Comparison of ENCODE assay signal across 7 mouse cellular contexts in genomic region chr5:48599481-48600040, GRCm38 (mm10).
DNase-seq lines count a peak whose midpoint lies in the region; ATAC-seq lines count a peak whose summit lies in the region.

No protein-coding gene starts in this region.

- WGBS in liver, embryonic 12.5 days (ENCODE audit: insufficient replicate concordance) = 3% methylated on average over 12 of the region's 12 CpGs
- WGBS in intestine, embryonic 15.5 days = 1% methylated on average over 12 of the region's 12 CpGs
- WGBS in stomach, embryonic 14.5 days = 3% methylated on average over 12 of the region's 12 CpGs

- H3K27me3 ChIP-seq in liver, embryonic 12.5 days (replicated peaks) = peaks cover 11% of the 10 kb centered on the region; the same call in 1 of the 2 replicates
- no peaks in the 10 kb centered on the region for H3K27me3 ChIP-seq in intestine, embryonic 15.5 days (replicated peaks)
- H3K27me3 ChIP-seq in stomach, embryonic 14.5 days (ENCODE audit: control insufficient read depth, insufficient read depth, low read length) = no peaks in the 10 kb centered on the region

- H3K27ac ChIP-seq in liver, embryonic 12.5 days = no peak overlapping the region
- no peak overlapping the region for H3K27ac ChIP-seq in intestine, embryonic 15.5 days
- H3K27ac ChIP-seq in stomach, embryonic 14.5 days (ENCODE audit: low read length) = no peak overlapping the region

- H3K9ac ChIP-seq in liver, embryonic 12.5 days = no peak overlapping the region
- H3K9ac ChIP-seq in intestine, embryonic 15.5 days = no peak overlapping the region
- H3K9ac ChIP-seq in stomach, embryonic 14.5 days (replicated peaks; ENCODE audit: low read depth, low read length) = no peak overlapping the region

- no peak for ATAC-seq in liver, embryonic 12.5 days
- peak; percentile 43; the same call in 1 of the 2 replicates for ATAC-seq in intestine, embryonic 15.5 days
- no peak for ATAC-seq in stomach, embryonic 14.5 days (ENCODE audit: insufficient number of reproducible peaks, insufficient read depth, low FRiP score, low read depth)
- no peak for ATAC-seq in activated CD4-positive, CD25-positive, alpha-beta regulatory T cell, adult 4 months

- H3K36me3 ChIP-seq in liver, embryonic 12.5 days = no peaks in the 10 kb centered on the region
- H3K36me3 ChIP-seq in intestine, embryonic 15.5 days = no peaks in the 10 kb centered on the region
- no peaks in the 10 kb centered on the region for H3K36me3 ChIP-seq in stomach, embryonic 14.5 days (ENCODE audit: control insufficient read depth, insufficient read depth, low read length)

- no peak overlapping the region for H3K4me2 ChIP-seq in liver, embryonic 12.5 days
- H3K4me2 ChIP-seq in intestine, embryonic 15.5 days (replicated peaks) = peak overlapping the region; percentile 49
- peak overlapping the region; percentile 21; the same call in 1 of the 2 replicates for H3K4me2 ChIP-seq in stomach, embryonic 14.5 days (replicated peaks; ENCODE audit: low read depth, low read length)

- H3K4me1 ChIP-seq in liver, embryonic 12.5 days = no peaks in the 10 kb centered on the region
- H3K4me1 ChIP-seq in intestine, embryonic 15.5 days (replicated peaks) = peaks cover 6% of the 10 kb centered on the region; the same call in 1 of the 2 replicates
- H3K4me1 ChIP-seq in stomach, embryonic 14.5 days (ENCODE audit: control insufficient read depth, insufficient read depth, low read length) = no peaks in the 10 kb centered on the region

- no peaks in the 10 kb centered on the region for H3K9me3 ChIP-seq in liver, embryonic 12.5 days (replicated peaks)
- no peaks in the 10 kb centered on the region for H3K9me3 ChIP-seq in intestine, embryonic 15.5 days
- H3K9me3 ChIP-seq in stomach, embryonic 14.5 days (ENCODE audit: control insufficient read depth, low read depth, low read length) = no peaks in the 10 kb centered on the region

- DNase-seq in liver = peak; percentile 3
- DNase-seq in embryo, embryonic 10 days (ENCODE audit: low spot score) = peak; percentile 6
- DNase-seq in layer of hippocampus, adult 9-11 months = no peak

- H3K4me3 ChIP-seq in liver, embryonic 12.5 days = no peak overlapping the region
- H3K4me3 ChIP-seq in intestine, embryonic 15.5 days (replicated peaks) = peak overlapping the region; percentile 5; the same call in 1 of the 2 replicates
- H3K4me3 ChIP-seq in stomach, embryonic 14.5 days (ENCODE audit: low read depth, low read length) = 0 out of 2 replicates have a peak overlapping the region, but pooled peaks have one; percentile 5
